Mouse (Mus musculus) central nervous system, embryonic 14 days (tissue): ENCODE measurements around the gene Stfa2. TPM values are rescaled to one million over a fixed set of nuclear protein-coding genes. Genes with fewer than 3 reads are reported as not detected.

Experiments
- polyA plus RNA-seq: library from polyadenylated mRNA; depleted of rRNA; stranded (reverse); fragments of >200 nt; gene quantifications from 2 replicates; pipeline ENCODE4 v1.2.3, GENCODE M21; 2012; rRNA removed

Stfa2 gene
- polyA plus RNA-seq = 0.29 and 0.41 TPM in 2 replicates

GRCm38 (mm10) chr16:36408357-36408756, at the start of gene Stfa2:
Gene Stfa2, minus strand, starts transcription at chr16:36408457.

GRCm38 (mm10) chr16:36455342-36455802, 47.1 kb upstream of the Stfa2 start, which contains the start of gene Stfa3:
Gene Stfa3, minus strand, starts transcription at chr16:36455392.

GRCm38 (mm10) chr16:36367648-36368047, 40.6 kb downstream of the Stfa2 start, which contains the start of gene BC100530:
Gene BC100530, minus strand, starts transcription at chr16:36367748.

Other genes with a start within 250 kb of the Stfa2 start
- gene Gm5483, start 224.2 kb downstream of the Stfa2 start, polyA plus RNA-seq = 1.5 and 3.3 TPM in 2 replicates
- gene Gm5416, start 198.1 kb downstream of the Stfa2 start, polyA plus RNA-seq = not detected in 2 replicates
- gene 2010005H15Rik, start 187.0 kb downstream of the Stfa2 start, polyA plus RNA-seq = 0.65 and 0.76 TPM in 2 replicates
- 1.3 and 3.1 TPM in 2 replicates for gene Stfa1, start 131.5 kb downstream of the Stfa2 start, polyA plus RNA-seq
- not detected in 2 replicates for gene BC117090, start 74.1 kb downstream of the Stfa2 start, polyA plus RNA-seq
- 1.7 and 3.5 TPM in 2 replicates for gene BC100530, start 40.7 kb downstream of the Stfa2 start, polyA plus RNA-seq
- 1.1 and 1.7 TPM in 2 replicates for gene Stfa3, start 46.9 kb upstream of the Stfa2 start, polyA plus RNA-seq
- gene Casr, start 153.7 kb upstream of the Stfa2 start, polyA plus RNA-seq = 0.04 and 0.09 TPM in 2 replicates